Mouse (Mus musculus) B cell, adult 2 months (primary cell): ENCODE results near the gene Olfr93.
"Not testable (repeated sequence)": the region's sequence is repeated elsewhere in the genome, so short reads cannot be mapped to it uniquely, and the experiment has no call there.

Experiments used
- DNase-seq, 2 experiments: peaks; one replicate each; pipeline ENCODE4 v3.0.0; 2022

The Olfr93 gene

DNA sequence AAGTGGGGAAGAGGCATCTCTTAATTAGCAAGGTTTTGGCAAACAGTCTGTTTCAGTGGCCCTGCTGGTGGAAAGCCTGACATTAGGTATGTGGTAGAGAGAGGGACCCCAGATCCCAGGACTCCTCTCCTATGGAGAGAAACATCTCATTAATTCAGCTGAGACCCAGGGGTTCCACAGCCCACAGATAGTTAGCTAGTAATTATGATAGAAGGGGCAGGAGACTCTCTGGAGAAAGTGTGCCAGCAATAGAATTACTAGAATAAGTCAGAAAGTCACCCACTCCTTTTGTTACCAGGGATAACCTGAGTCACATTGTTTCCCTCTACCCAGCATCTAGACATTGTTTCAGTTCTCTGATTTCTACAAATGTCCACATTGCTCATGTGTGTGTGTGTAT, at the start of gene Olfr93:
Gene Olfr93, minus strand, starts transcription at position 101 of the 400 bp plus-strand sequence.
- no peak for DNase-seq

DNA sequence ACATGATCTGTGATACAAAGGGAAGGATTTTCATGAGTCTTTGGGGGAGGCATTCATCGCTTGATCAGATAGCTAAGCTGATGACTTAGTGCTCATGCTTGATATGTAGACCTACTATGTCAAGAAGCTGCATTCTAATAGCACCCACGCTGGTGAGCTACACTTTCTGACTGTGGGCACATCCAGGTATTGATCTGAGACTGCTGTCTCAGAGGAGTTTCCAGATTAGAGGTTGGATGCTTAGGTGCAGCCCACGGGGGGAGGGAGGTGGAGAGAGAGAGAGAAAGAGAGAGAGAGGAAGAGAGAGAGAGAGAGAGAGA, 42.6 kb upstream of the Olfr93 start:
- no peak for DNase-seq

DNA sequence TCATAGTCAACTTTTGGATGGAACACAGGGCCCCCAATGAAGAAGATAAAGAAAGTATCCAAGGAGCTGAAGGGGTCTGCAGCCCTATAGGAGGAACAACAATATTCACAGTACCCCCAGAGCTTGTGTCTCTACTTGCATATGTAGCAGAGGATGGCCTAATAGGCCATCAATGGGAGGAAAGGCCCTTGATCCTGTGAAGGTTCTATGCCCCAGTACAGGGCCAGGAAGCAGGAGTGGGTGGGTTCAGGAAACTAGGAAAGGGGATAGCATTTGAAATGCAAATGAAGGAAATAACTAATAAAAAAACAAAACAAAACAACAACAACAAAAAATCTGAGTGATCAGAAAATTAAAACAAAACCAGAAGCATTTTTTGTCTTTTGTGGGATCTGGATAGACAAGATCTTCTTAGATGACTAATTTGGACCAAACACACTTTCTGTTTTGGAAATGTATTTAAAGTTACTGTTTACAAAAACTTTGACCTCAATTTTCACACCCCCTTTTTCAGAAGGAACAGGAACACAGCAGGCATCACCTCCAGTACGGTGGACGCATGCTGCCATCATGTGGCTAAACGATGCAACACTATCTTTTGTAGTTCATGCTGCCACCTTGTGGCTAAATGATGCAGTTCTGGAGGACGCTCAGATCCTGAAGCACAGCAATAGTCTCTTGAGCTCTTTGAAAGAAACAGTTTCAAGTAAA, 42.1 kb upstream of the Olfr93 start:
- peak; percentile 74 to 75 for DNase-seq

DNA sequence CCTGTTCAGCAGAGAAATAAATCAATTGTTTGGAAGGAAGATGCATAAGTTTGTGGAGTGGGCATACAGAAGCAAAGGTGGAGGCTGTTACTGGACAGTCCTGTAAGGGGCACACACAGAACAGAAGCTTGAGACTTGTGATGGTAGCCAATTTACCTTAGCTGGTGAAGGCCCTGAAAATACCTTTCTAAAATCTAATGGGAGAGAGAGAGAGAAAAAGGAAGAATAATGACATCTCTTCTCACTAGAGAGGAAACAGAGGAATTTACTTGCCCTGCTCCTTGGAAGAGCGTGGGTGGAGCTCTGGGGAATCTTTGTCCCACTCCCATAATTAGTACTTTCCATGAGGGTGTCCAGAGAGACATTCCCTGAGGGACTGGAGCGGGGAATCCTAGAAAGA, 39.6 kb upstream of the Olfr93 start, which contains the start of gene Olfr94:
Gene Olfr94, minus strand, starts transcription at position 101 of the 400 bp plus-strand sequence.
- DNase-seq = no peak

DNA sequence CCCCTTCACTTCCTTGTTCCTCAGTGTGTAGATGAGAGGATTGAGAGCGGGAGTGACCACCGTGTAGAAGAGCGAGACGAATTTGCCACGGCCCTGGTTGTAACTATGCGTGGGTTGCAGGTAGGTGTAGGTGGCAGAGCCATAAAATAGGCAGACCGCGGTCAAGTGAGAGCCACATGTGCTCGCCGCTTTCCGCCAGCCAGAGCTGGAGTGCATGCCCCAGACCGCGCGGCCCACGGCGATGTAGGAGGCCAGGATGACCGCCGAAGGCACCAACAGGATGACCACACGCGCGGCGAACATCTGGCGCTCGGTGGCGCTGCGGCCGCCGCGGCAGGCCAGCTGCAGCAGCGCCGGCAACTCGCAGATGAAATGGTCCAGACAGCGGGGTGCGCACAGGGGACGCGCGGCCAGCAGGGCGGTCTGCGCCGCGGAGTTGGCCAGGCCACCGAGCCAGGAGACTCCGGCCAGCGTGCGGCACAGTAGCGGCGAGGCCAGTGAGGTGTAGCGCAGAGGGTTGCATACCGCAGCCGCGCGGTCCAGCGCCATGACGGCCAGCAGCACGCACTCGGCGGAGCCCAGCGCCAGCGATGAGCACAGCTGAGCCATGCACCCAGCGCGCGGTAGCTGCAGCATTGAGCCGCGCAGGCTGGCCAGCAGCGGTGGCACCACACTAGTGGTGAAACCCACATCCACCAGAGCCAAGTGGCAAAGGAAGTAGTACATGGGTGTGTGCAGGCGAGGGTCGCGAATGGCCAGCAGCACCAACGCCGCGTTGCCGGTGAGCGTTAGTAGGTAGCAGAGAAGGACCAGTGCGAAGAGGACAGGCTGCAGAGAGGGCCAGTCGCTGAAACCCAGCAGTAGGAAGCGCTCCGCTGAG, 35.8 kb upstream of the Olfr93 start:
- DNase-seq = no peak

DNA sequence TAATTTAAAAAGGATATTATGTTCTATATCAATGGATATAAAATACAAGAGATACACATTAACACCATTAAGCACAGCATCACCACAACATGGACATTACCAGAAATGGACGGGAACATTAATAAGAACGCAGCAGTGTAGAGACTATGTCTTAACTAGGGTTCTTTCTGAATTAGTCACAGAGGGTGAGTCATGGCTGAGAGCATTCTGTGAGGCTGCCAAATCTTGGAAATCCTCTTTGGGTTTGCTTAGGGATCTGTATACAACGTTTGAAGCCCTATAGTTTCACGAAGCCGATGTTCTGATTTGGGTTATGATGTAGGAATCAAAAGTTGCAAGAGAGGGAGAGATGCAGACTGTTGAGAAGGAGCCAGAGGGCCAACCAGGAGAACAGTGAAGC, 33.5 kb upstream of the Olfr93 start:
- no peak for DNase-seq

DNA sequence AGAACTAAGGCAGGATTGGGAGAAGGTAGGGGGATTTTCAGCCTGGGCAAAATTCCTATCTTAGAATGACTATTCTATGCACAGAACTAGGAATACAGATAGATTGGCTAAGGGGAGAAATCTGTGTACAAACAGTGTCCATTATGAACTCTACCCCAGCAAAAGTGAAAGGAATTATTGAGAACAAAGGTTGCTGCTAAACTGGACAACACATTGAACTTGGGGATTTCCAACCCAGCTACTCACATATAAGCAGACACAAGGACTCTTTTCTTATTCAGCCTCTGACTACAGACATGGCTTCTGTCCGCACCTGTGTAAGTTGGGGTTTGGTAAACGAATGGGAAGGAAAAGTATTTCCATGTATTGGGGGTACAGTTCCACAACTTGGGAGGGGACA, 32.4 kb upstream of the Olfr93 start, which contains the start of gene Ubd:
Gene Ubd, plus strand, starts transcription at position 237 of the 400 bp plus-strand sequence.
- DNase-seq = no peak

DNA sequence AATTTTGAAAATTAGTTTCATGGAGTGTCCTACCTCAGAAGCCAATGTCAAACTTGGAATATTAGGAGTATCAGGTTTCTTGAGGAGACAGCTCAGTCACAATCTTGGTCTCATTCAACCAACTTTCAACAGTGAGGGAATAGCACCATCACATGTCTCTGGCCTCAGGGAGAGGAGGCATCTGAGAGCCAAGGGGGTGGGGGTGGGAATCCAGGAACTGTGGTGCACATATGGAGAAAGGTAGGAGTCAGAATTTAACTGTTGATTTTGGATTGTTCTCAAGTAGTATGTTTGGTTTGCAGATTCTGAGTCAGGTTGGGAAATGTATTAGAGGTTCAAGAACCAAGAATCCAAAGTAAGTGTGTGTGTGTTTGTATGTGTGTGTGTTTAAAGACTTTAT, 31.7 kb upstream of the Olfr93 start:
- DNase-seq = no peak

DNA sequence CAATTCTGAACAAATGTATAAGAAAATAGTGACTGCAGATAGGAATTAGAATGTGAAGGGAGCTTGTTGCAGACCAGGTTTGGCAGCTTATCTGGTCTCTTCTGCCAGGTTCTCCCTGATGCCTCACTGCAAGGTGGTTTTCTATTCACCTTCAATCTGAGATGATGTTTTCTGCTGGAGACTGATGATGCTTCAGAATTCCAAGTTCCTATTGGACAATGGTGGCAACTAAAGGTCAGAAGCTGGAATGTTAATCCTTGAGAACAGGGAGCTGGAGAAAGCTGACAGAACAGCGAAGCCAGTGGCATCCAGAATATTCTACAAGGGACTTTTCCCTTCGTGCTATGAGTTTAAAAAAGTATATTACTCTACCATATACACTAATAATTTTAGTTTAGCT, 29.4 kb upstream of the Olfr93 start:
- no peak for DNase-seq

DNA sequence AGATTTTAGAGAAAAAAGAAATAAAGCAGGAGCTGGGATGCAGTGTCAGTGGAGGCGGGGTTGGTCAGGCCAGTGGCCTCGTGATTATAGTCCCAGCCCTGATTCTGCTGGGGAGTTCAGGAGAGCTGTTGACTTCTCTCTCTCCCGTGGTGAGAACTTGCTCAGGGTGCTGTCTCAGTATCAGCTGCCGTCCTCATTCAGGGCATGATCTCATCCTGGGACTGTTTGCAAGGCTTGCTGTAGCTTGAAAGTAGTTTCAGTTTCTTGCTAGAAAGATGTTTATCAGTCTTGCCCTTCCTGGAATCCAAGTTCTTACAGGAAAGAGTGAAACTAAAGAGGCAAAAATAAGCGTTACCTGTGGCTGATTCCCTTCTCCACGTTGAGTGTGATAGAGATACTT, 24.2 kb upstream of the Olfr93 start:
- DNase-seq = no peak

DNA sequence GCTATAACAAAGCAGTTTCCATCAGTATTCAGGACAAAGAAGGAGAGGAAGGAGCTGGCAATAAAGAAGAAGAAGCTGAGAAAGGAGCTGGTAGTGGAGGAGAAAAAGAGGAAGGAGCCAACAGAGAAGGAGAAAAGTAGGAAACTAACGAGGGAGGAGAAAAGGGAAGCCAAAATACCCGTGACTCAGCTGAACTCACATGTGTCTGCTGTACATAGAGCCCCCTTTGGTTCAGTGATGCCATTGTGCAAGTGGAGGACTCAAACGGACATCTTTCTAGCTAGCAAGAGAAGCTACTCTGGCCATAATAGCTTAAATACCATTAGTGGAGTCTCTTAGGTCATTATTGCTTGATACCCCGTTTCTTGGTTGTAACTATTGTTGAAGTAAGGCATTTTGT, 29.9 kb downstream of the Olfr93 start:
- not testable (repeated sequence) for DNase-seq

DNA sequence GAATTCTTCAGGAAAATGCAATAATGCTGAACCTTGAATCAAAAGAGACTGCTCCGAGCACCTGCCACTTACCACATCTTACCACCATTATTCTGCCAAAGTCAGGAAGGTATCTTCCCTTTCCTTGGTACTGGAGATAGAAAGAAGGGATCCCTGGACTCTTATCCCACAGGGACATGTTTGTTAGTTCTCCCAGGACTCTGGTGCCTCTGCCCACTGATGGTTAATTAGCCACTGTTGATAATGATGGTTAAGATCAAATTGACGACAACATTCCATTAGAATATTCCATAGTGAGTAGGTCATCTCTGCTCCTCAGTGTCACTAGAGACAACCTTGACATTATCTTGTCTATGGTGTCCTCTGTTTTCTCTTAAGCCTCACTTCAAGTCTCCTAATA, 41.3 kb downstream of the Olfr93 start, which contains the start of gene Olfr92:
Gene Olfr92, minus strand, starts transcription at position 101 of the 400 bp plus-strand sequence.
- DNase-seq = no peak

DNA sequence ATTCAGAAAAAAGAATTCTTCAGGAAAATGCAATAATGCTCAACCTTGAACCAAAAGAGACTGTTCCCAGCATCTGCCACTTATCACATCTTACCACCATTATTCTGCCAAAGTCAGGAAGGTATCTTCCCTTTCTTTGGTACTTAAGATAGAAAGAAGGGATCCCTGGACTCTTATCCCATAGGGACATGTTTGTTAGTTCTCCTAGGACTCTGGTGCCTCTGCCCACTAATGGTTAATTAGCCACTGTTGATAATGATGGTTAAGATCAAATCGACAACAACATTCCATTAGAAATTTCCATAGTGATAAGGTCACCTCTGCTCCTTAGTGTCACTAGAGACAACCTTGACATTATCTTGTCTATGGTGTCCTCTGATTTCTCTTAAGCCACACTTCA, 63.1 kb downstream of the Olfr93 start, which contains the start of gene Olfr91:
Gene Olfr91, minus strand, starts transcription at position 101 of the 400 bp plus-strand sequence.
- DNase-seq = no peak

DNA sequence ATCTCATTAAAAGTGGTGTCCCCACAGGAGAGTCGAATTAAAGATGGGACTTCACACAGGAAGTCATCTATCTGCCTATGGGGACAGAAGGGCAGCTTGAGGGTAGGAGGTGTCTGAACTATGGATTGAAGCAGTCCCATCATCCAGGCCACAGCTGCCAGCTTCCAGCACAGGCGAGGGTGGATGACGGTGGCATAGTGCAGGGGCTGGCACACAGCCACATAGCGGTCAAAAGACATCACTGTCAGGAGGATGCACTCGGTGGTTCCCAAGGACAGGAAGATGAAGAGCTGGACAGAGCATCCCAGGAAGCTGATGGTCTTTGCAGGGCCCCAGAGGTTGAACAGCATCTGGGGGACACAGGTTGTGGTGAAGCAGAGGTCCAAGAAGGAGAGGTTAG, 68.0 kb downstream of the Olfr93 start:
- no peak for DNase-seq

DNA sequence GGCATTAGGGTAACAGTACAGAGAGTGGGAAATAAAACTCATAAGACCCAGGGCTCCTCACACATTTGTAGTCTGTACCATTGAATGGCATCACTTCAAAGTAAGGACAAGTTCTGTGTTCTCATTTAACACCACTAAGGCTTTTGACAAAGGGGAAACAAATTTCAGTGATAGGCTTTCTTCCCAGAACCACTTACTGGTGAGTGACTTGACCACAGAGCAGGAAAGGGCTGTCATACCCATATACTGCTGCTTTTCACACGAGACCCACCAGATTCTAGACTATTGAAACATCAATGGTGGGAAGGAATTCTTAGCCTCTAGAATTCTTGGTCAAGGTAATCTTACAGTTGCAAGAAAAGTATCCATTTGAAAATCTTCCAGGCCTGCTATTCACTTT, 69.1 kb downstream of the Olfr93 start:
- DNase-seq = no peak
